Mouse (Mus musculus) megakaryocyte progenitor cell, adult 5-6 weeks (primary cell): Measurements from ENCODE around the gene Oas1c. TPM values are rescaled to one million over a fixed set of nuclear protein-coding genes. Genes with fewer than 3 reads are reported as not detected.
A peak's percentile ranks its signal among the peaks of the same experiment; 100 is the strongest.

Experiments
- ATAC-seq: replicated peaks from 2 replicates; pipeline ENCODE4 v1.8.0; 2016; ENCODE audit warnings: mild to moderate bottlenecking, moderate TSS enrichment, inconsistent platforms; ENCODE audit not compliant: poor library complexity
- total RNA-seq, 2 experiments: library from RNA; stranded (forward) in 1 of 2; stranded (reverse) in 1 of 2; fragments of 157-497, 149-512 nt in 1 of 2; fragments of 200-1000 nt in 1 of 2; gene quantifications; 2 replicates each; pipeline versions ENCODE4 v1.2.3 to v1.2.4; 2015 to 2017

The Oas1c gene
- total RNA-seq, 2 experiments from 2014 or later = 1.6 to 2.4 TPM

DNA sequence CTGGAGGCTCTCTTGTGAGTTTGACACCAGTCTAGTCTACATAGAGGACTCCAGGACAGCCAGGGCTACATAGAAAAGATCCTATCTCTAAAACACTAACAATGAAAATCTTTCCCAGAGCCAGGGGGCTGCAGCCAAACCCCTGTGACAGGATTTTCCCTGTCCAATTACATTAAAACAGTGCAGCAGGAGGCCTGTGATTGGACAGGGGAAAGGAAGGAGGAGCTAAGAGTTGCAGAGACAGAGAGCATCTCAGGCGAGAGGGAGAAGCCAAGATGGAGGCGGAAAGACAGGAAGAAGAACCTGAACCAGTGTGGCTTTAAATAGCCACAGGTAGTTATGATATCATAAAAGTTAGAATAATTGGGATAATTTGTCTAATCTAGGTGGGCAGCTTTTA, 29.9 kb downstream of the Oas1c start:
- no peak for ATAC-seq

DNA sequence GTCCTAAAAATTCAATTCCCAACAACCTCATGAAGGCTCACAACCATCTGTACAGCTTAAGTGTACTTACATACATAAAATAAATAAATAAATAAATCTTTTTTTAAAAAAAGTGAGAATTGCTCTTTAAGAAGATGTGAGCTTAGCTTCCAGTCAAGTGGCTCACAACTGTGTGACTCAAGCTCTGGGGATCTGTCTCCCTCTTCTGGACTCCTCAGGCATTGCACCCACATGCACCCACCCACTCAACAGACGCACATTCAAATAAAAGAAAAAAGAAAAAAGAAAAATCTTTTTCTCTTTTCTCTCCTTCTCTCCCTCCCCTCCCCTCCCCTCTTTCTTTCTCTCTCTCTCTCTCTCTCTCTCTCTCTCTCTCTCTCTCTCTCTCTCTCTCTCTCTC, 30.7 kb downstream of the Oas1c start:
- ATAC-seq = 0 out of 2 replicates have a peak, but pooled peaks have one; percentile 31

DNA sequence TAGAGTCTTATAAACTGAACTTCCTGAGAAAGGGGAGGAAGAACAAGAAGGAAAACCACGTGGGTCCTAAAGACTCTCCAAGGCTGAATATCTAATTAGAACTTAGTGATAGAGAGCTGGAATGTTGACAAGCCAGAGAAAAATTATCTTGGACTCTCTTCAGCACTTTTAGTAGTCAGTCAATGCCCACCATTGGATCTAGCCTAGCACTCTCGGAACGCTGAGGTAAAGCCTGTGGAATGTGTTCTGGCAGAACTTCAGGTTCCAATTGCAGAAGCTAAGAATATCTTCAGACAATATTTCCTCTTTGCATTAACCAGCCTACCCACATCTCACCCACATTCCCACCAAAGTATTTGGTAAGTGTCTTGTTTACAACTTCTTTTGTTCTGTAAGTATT, 32.4 kb downstream of the Oas1c start:
- ATAC-seq = no peak

DNA sequence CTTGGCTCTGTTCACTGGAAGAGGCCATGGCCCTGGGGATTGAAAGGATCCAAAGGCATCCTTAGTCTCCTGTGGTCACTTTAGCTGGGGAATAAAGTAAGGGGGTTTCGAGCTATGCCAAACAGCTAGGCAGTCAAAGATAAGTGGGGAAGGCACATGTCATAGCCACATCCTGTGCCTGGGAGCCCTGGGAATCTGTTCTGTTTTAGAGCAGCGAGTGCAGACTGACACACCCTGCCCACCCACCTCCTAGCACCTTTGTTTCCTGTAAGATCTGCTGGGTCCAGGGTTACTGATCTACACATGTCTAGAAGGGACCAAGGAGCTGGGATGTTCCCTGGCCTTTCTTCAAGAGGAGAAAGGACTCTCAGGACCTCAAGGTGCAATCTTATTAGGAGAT, 33.4 kb downstream of the Oas1c start:
- ATAC-seq = no peak

DNA sequence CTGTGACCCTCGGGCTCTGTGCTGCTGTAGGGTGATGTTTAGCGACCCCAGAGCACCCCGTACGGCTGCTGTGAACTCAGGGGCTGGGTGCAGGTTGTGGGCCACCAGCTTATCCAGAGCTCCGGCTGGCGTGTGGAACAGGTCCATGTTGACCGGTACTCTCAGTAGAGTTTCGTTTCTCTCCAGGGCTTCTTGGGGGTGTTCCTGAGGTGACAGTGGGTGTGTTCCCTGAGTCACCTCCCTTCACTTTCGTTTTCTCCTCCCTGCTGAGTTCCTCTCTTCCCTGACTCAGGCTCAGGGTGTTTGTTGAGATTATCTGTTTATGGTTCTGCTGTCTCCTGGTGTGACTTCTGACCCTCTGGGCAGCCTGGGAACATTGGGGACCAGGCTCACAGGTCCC, 34.8 kb downstream of the Oas1c start, which contains the start of gene Oas3:
Oas3 (minus strand) TSS at position 184 of the 400 bp plus-strand sequence.
- ATAC-seq = peak; percentile 58

DNA sequence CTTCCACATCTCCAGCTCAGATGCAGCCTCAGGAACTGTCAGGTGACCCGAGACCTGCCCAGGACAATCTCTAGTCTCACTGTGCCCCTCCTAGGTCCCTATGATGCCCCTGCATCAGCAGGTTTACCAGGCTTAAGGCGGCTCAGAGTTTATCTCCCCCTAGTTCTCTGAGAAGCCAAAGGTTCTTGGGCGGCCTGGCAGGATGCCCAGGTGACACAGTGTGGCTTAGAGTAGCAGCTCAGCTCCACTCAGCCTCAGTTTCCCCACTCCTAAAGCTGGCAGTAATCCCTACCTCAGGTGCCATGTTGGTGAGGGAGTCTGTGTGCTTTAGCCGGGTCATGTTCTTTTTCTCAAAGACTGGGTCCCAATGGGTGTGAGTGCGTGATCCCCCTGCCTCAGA, 35.5 kb downstream of the Oas1c start:
- no peak for ATAC-seq

DNA sequence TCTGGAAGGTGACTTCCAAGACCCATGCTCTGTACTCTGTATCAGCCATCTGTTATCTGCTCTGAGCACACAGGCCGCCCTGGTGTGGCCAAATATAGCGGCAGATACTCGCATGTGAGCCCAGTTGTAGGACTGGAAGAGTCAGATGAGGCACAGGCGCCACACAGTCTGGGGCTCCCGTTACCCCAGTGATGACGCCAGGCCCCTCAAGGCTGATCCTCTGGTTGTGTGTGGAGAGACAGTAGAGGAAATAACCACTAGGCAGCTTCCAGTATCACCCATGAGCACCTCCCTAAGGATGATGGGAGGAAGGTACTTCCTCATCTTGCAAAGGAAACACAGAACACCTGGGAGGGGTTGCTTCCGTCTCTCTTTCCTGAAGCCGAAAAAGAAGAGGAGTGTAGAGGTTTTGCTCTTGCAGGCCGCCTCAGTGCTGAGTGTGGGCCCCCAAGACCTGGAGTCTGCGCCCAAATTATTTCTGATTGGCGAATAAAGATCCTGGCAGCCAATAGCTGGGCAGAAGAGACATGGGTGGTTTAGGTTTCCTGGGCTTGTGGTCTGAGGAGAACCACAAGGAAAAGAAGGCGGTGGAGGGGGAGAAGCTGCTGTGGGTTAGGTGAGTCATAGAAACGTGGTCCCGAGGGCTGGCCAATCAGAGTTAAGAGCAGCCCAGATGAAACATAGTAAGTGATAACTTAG, 36.9 kb downstream of the Oas1c start:
- peak; percentile 64 for ATAC-seq

DNA sequence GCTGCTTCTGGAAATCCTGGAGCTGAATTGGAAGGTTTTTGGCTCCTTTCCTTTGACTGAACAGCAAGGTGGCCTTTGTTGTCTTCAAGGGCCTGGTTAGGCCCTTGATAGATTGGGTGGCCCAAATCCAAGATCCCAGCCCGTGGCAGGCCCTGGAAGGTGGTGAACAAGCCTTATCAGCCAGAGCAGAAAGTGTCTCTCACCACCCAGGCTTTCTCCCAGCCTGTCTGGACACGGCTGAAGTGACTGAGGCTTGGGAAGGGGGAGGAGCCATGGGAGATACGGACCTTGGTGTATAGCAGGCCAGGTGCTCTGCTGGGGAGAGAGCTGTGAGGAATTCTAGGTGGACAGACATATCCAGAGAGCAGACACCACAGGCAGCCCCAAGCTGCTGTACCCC, 42.9 kb downstream of the Oas1c start:
- peak; percentile 97 for ATAC-seq

DNA sequence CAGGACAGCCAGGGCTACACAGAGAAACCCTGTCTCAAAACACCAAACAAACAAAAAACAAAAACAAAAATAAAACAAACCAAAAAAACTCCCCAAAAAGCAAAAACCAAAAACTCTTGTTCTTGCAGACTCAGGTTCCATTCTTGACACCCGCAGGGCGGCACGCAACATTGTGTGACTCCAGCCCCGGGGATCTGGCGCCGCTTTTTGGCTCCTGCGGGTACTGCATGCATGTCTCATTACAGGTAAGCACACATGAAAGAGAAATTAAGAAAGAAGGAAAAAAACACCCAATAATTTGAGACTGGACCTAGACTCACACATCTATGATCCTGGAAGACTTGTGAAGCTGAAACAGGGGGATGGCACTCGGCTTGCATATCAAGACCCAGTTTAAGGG, 47.3 kb downstream of the Oas1c start:
- no peak for ATAC-seq

DNA sequence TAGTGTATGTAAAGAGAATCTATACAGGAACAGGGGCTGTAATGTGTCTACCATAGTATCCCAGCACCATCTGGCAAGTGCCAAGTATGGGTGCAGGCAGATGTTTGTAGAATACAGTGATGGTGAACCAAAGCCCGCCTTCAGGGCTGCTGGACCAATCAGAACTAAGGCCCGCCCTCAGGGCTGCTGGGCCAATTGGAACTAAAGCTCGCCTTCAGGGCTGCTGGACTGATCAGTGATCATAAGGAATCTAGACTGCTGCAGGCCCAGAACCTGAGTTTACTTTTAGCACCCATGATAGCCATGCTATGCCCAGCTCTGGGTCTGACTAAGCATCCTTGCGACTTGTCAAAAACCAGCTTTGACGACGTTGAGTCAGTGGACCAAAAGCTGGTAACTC, 50.4 kb downstream of the Oas1c start:
- peak; percentile 63 for ATAC-seq

DNA sequence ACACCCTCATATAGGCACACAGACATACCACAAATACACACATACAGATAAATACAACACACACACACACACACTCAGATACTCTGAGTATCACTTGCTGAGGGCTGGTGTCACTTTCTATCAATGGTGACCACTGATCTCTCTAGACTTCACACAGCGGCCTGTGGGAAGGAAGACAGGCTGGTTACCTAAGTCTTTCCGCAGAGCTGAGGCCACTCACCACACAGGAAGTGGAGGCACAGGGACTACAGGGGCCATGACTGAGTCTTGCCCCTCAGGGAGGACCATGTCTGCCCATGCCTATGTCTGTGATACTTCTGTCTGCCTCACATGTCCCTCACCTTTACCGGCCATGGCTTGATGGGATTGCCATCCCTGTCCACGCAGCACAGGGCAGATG, 58.1 kb downstream of the Oas1c start:
- peak; percentile 69 for ATAC-seq

DNA sequence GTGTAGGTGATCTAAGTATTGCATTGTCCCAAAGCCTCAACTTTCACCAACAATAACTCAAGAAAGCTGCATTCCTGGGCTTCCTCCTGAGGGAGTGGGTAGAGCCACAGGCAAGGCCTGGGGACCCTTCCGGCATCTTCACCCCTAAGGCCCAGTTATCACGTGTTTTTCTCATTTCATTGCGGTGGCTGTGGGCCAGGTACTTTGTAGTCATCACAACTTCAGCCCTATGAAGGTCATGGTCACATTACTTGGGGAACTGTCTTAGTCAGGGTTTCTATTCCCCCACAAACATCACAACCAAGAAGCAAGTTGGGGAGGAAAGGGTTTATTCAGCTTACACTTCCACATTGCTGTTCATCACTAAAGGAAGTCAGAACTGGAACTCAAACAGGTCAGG, 59.5 kb downstream of the Oas1c start:
- no peak for ATAC-seq

DNA sequence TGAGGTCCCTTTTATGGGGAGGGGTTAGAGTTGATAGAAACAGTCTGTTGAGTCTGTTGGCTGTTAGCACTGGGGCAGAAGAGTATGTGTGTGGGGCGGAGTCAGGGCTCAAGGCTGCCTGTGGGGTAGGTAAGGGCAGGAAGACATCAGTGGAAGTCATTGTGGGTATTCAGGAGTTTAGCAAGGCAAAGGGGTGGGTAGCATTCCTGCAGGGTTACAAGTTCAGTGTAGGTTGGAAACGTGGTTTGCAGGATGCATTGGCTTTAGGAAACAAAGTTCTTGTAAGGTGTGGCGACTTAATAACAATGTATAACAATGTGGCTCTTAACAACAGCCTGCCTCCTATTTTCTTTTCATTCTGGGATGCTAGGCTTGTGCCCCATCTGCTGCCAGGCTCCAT, 61.1 kb downstream of the Oas1c start:
- ATAC-seq = no peak

Other genes with a start within 250 kb of the Oas1c start
- gene Tpcn1, start 223.8 kb downstream of the Oas1c start, total RNA-seq (2015) = 37.0 and 38.8 TPM in 2 replicates
- 15.7 and 17.7 TPM in 2 replicates for gene Tpcn1, start 223.8 kb downstream of the Oas1c start, total RNA-seq (2017)
- gene Iqcd, start 223.5 kb downstream of the Oas1c start, total RNA-seq (2015) = not detected in 2 replicates
- gene Iqcd, start 223.5 kb downstream of the Oas1c start, total RNA-seq (2017) = 0.81 and 1.1 TPM in 2 replicates
- 2.0 and 2.3 TPM in 2 replicates for gene Rita1, start 199.9 kb downstream of the Oas1c start, total RNA-seq (2015)
- gene Rita1, start 199.9 kb downstream of the Oas1c start, total RNA-seq (2017) = 4.7 and 5.8 TPM in 2 replicates
- 11.8 and 13.3 TPM in 2 replicates for gene Ddx54, start 199.8 kb downstream of the Oas1c start, total RNA-seq (2015)
- 34.9 and 35.8 TPM in 2 replicates for gene Ddx54, start 199.8 kb downstream of the Oas1c start, total RNA-seq (2017)
- gene Cfap73, start 178.3 kb downstream of the Oas1c start, total RNA-seq (2015) = not detected in 2 replicates
- not detected in 2 replicates for gene Cfap73, start 178.3 kb downstream of the Oas1c start, total RNA-seq (2017)
- gene Rasal1, start 163.7 kb downstream of the Oas1c start, total RNA-seq (2015) = 0.10 and 0.67 TPM in 2 replicates
- 0.12 and 2.0 TPM in 2 replicates for gene Rasal1, start 163.7 kb downstream of the Oas1c start, total RNA-seq (2017)
- gene Dtx1, start 100.6 kb downstream of the Oas1c start, total RNA-seq (2015) = 0.10 TPM in 1 of 2 replicates, not detected in the other
- not detected in 2 replicates for gene Dtx1, start 100.6 kb downstream of the Oas1c start, total RNA-seq (2017)
- 1.6 and 2.9 TPM in 2 replicates for gene Oas2, start 62.7 kb downstream of the Oas1c start, total RNA-seq (2015)
- 0.12 and 0.30 TPM in 2 replicates for gene Oas2, start 62.7 kb downstream of the Oas1c start, total RNA-seq (2017)
- 1.1 and 1.5 TPM in 2 replicates for gene Oas3, start 34.9 kb downstream of the Oas1c start, total RNA-seq (2015)
- 1.1 and 1.3 TPM in 2 replicates for gene Oas3, start 34.9 kb downstream of the Oas1c start, total RNA-seq (2017)
- not detected in 2 replicates for gene Oas1e, start 17.0 kb downstream of the Oas1c start, total RNA-seq (2015)
- not detected in 2 replicates for gene Oas1e, start 17.0 kb downstream of the Oas1c start, total RNA-seq (2017)
- not detected in 2 replicates for gene Oas1f, start 34.9 kb upstream of the Oas1c start, total RNA-seq (2015)
- not detected in 2 replicates for gene Oas1f, start 34.9 kb upstream of the Oas1c start, total RNA-seq (2017)
- not detected in 2 replicates for gene Oas1h, start 48.9 kb upstream of the Oas1c start, total RNA-seq (2015)
- not detected in 2 replicates for gene Oas1h, start 48.9 kb upstream of the Oas1c start, total RNA-seq (2017)
- gene Oas1g, start 75.1 kb upstream of the Oas1c start, total RNA-seq (2015) = 0.54 and 1.6 TPM in 2 replicates
- gene Oas1g, start 75.1 kb upstream of the Oas1c start, total RNA-seq (2017) = 0.91 and 2.4 TPM in 2 replicates
- 9.6 and 12.0 TPM in 2 replicates for gene Oas1a, start 95.0 kb upstream of the Oas1c start, total RNA-seq (2015)
- gene Oas1a, start 95.0 kb upstream of the Oas1c start, total RNA-seq (2017) = 11.3 and 12.0 TPM in 2 replicates
- not detected in 2 replicates for gene Oas1d, start 102.0 kb upstream of the Oas1c start, total RNA-seq (2015)
- not detected in 2 replicates for gene Oas1d, start 102.0 kb upstream of the Oas1c start, total RNA-seq (2017)
- gene Rph3a, start 197.6 kb upstream of the Oas1c start, total RNA-seq (2015) = not detected in 2 replicates
- gene Rph3a, start 197.6 kb upstream of the Oas1c start, total RNA-seq (2017) = not detected in 2 replicates